Mouse (Mus musculus): ENCODE measurements at regions not wholly inside any gene's neighbourhood (a gene's known extent, or its start where the extent isn't known, plus 50 kb on each side); places are given as distances from the start of the nearest gene placed in this dataset.

DNA sequence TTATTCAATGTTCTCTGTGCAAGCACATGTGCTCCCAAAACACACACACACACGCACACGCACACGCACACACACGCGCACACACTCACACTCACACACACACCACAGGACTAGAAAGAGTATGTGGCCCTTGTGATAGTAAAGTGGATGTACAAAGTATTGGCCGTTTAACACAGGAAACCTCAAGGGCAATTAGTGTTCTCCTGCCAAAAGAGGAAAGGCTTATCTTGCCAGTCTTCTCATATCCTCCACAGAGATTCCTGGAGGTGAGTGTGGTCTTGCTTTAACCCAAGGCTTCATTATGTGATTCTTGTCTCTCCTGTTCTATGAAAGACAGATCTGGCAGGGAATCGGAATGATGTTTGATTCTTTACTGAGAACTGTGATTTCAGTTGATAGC is 2810.5 kb upstream of the Gm7489 start:
- Histone ChIP-seq H3K4me2 (replicated peaks) (no peak overlapping the region), H3K4me1 (replicated peaks; ENCODE audit: control insufficient read depth, insufficient read depth, low read length) (no peaks in the 10 kb centered on the region), H3K27ac (no peak overlapping the region), H3K4me3 (replicated peaks; ENCODE audit: low read length) (no peak overlapping the region), H3K27me3 (ENCODE audit: control insufficient read depth, insufficient read depth, low read length) (no peaks in the 10 kb centered on the region), H3K9ac (no peak overlapping the region), H3K36me3 (replicated peaks; ENCODE audit: control insufficient read depth, insufficient read depth) (no peaks in the 10 kb centered on the region), H3K9me3 (ENCODE audit: control insufficient read depth, low read length) (no peaks in the 10 kb centered on the region)
- 96% methylated on average over 7 of the region's 7 CpGs for WGBS
- no peak for DNase-seq (ENCODE audit: low spot score)
- no peak for ATAC-seq (ENCODE audit: low FRiP score)

DNA sequence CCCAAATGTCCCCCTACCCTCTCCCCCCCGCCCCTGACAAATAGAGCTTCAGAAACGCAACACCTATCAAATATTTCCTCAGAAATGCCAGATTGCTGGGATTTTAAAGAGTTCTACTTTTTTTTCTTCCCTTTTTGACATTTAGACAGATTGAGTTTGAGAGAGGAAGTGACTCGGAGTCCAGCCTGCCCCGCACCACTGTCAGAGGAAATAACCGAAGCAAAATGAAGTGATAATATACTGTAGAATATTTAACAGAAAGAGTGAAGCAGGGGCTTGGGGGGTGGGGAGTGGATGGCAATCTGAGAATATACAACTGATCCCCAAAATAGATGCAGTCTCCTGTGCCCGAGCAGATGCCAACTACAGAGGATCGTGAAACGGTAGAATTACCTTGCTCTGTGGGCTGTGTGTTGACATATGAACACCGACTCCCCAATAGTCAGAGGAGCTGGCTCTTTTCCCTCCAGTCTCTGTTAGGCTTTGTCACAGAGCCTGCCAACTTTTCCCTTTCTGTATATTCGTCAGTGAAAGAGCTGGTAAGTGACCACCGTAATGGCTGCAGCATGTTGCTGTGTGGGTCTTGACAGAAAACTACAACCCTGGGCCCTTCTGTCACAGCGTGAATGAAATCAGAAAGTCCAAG is 2800.9 kb upstream of the Gm7489 start:
- no peaks in the 10 kb centered on the region for H3K36me3 ChIP-seq (replicated peaks; ENCODE audit: control insufficient read depth, insufficient read depth)
- H3K9me3 ChIP-seq (ENCODE audit: control insufficient read depth, low read length) = no peaks in the 10 kb centered on the region
- 77% methylated on average over 12 of the region's 12 CpGs for WGBS
- H3K4me1 ChIP-seq (replicated peaks; ENCODE audit: control insufficient read depth, insufficient read depth, low read length) = no peaks in the 10 kb centered on the region
- H3K27me3 ChIP-seq (ENCODE audit: control insufficient read depth, insufficient read depth, low read length) = no peaks in the 10 kb centered on the region
- ATAC-seq (ENCODE audit: low FRiP score) (no peak), DNase-seq (ENCODE audit: low spot score) (no peak)
- no peak overlapping the region for H3K27ac ChIP-seq
- no peak overlapping the region for H3K4me3 ChIP-seq (replicated peaks; ENCODE audit: low read length)
- no peak overlapping the region for H3K9ac ChIP-seq
- H3K4me2 ChIP-seq (replicated peaks) = no peak overlapping the region

DNA sequence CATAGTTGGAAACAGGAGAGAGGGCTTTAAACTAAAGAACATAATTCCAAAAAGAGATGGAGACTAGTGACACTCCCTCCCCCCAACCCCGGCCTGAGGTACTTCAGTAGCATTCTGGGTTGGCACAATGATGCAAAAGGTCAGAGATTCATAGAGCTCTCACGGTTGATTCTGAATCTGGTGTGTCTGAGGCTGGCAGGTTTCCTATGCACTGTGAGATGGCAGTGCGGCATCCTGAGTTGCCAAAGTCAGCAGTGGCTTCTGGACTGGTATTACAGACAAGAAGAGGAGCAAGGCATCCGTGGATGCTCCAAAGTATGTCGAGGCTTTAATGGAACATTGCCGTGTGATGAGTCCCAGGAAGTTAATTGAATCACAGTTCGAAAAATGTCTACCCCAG is 2791.8 kb upstream of the Gm7489 start:
- no peak overlapping the region for H3K4me3 ChIP-seq (replicated peaks; ENCODE audit: low read length)
- no peaks in the 10 kb centered on the region for H3K9me3 ChIP-seq (ENCODE audit: control insufficient read depth, low read length)
- no peaks in the 10 kb centered on the region for H3K27me3 ChIP-seq (ENCODE audit: control insufficient read depth, insufficient read depth, low read length)
- H3K4me1 ChIP-seq (replicated peaks; ENCODE audit: control insufficient read depth, insufficient read depth, low read length) = no peaks in the 10 kb centered on the region
- H3K9ac ChIP-seq = no peak overlapping the region
- ATAC-seq (ENCODE audit: low FRiP score) (no peak), DNase-seq (ENCODE audit: low spot score) (no peak)
- no peak overlapping the region for H3K4me2 ChIP-seq (replicated peaks)
- H3K36me3 ChIP-seq (replicated peaks; ENCODE audit: control insufficient read depth, insufficient read depth) = no peaks in the 10 kb centered on the region
- 86% methylated on average over 7 of the region's 7 CpGs for WGBS
- no peak overlapping the region for H3K27ac ChIP-seq

- Histone ChIP-seq H3K9ac (peak overlapping the region; percentile 44), H3K36me3 (replicated peaks; ENCODE audit: control insufficient read depth, insufficient read depth) (no peaks in the 10 kb centered on the region), H3K9me3 (ENCODE audit: control insufficient read depth, low read length) (no peaks in the 10 kb centered on the region), H3K4me3 (replicated peaks; ENCODE audit: low read length) (peak overlapping the region; percentile 12), H3K4me2 (replicated peaks) (peak overlapping the region; percentile 46), H3K27ac (peak overlapping the region; percentile 22; the same call in 1 of the 2 replicates), H3K27me3 (ENCODE audit: control insufficient read depth, insufficient read depth, low read length) (no peaks in the 10 kb centered on the region), H3K4me1 (replicated peaks; ENCODE audit: control insufficient read depth, insufficient read depth, low read length) (peaks cover 10% of the 10 kb centered on the region; the same call in 1 of the 2 replicates)
- DNase-seq (ENCODE audit: low spot score) (no peak), ATAC-seq (ENCODE audit: low FRiP score) (no peak)
- WGBS = 62% methylated on average over 7 of the region's 7 CpGs
Measured at GRCm38 (mm10) chr15:51103948-51104347, 2780.8 kb upstream of the Gm7489 start.

DNA sequence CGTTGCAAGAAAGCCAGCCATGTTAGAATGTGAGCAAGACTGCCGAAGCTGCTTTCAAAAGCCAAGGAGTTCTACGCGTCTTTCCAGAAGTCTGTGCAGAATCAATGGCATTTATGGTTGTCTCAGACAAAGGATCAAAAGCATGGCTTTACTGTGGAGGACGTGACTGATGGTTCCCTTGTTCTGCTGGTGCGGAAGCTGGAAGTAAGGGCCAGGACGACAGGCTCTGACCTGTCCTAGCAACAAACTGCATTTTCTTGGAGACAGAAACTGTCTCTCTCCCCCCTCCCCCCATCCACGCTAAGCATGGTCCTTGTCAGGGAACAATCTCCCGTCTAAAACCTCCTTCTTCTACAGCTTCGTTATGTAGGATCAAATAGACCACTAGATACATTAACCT is 2780.3 kb upstream of the Gm7489 start:
- peak overlapping the region; percentile 22; the same call in 1 of the 2 replicates for H3K27ac ChIP-seq
- ATAC-seq (ENCODE audit: low FRiP score) (peak; percentile 55; the same call in 1 of the 2 replicates), DNase-seq (ENCODE audit: low spot score) (peak; percentile 57)
- peak overlapping the region; percentile 46 for H3K4me2 ChIP-seq (replicated peaks)
- no peaks in the 10 kb centered on the region for H3K36me3 ChIP-seq (replicated peaks; ENCODE audit: control insufficient read depth, insufficient read depth)
- no peaks in the 10 kb centered on the region for H3K27me3 ChIP-seq (ENCODE audit: control insufficient read depth, insufficient read depth, low read length)
- peaks cover 10% of the 10 kb centered on the region; the same call in 1 of the 2 replicates for H3K4me1 ChIP-seq (replicated peaks; ENCODE audit: control insufficient read depth, insufficient read depth, low read length)
- WGBS = 12% methylated on average over 10 of the region's 10 CpGs
- peak overlapping the region; percentile 12 for H3K4me3 ChIP-seq (replicated peaks; ENCODE audit: low read length)
- H3K9me3 ChIP-seq (ENCODE audit: control insufficient read depth, low read length) = no peaks in the 10 kb centered on the region
- peak overlapping the region; percentile 44 for H3K9ac ChIP-seq

DNA sequence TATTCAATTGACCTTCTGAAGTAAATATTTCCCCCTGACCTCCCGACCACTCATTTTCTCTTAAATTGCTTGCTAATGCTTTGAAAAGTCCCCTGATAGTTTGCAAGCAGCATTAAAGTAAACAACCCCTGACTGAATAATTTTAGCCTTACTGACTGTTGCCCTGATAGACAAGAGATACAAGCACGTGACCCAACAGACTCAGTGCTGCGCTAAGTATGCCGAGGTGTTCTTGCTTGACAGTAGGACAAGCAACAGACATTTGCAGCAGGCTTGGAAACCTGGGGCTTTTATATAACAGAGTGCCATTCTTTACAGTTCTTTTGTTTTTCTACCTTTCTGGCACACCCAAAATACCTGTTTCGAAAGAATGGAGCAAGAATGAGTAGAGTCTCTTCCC is 2779.9 kb upstream of the Gm7489 start:
- Histone ChIP-seq H3K4me1 (replicated peaks; ENCODE audit: control insufficient read depth, insufficient read depth, low read length) (peaks cover 10% of the 10 kb centered on the region; the same call in 1 of the 2 replicates), H3K9ac (peak overlapping the region; percentile 44), H3K4me2 (replicated peaks) (peak overlapping the region; percentile 46), H3K4me3 (replicated peaks; ENCODE audit: low read length) (peak overlapping the region; percentile 12; the same call in 1 of the 2 replicates), H3K27me3 (ENCODE audit: control insufficient read depth, insufficient read depth, low read length) (no peaks in the 10 kb centered on the region), H3K9me3 (ENCODE audit: control insufficient read depth, low read length) (no peaks in the 10 kb centered on the region), H3K36me3 (replicated peaks; ENCODE audit: control insufficient read depth, insufficient read depth) (no peaks in the 10 kb centered on the region), H3K27ac (no peak overlapping the region)
- peak; percentile 62; the same call in 1 of the 2 replicates for ATAC-seq (ENCODE audit: low FRiP score)
- no peak for DNase-seq (ENCODE audit: low spot score)
- 63% methylated on average over 5 of the region's 5 CpGs for WGBS

DNA sequence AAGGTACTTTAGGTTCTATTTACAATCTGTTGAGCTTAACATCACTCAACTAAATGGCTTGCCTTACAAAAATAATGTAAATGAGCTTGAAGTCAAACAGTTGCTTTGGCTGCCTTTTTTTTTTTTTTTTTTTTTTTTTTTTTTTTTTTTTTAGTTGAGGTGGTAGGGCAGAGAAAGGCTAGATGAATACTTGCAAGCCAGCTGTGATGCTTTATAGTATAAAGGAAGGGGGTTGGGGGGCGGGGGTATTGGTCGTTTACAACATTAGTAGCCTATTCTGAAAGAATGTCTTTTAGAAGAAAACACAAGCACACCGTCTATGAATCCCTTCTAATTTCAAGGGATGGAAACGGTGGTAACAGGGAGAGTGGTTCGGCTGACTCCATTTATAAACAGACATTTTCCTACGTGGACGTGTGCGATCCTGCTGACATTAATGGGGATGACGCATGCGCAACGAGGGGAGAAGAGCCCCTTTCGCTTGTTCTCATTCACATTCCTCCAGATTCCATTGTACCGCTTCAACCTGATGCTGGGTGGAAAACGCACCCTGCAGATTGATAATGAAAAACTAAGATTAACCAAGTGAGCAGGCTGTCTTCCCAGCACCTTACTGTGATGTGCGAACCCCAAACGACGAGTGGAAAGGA is 2779.2 kb upstream of the Gm7489 start:
- no peaks in the 10 kb centered on the region for H3K9me3 ChIP-seq (ENCODE audit: control insufficient read depth, low read length)
- H3K4me2 ChIP-seq (replicated peaks) = peak overlapping the region; percentile 40
- peak overlapping the region; percentile 15; the same call in 1 of the 2 replicates for H3K4me3 ChIP-seq (replicated peaks; ENCODE audit: low read length)
- DNase-seq (ENCODE audit: low spot score) = peak; percentile 57
- no peaks in the 10 kb centered on the region for H3K36me3 ChIP-seq (replicated peaks; ENCODE audit: control insufficient read depth, insufficient read depth)
- H3K27me3 ChIP-seq (ENCODE audit: control insufficient read depth, insufficient read depth, low read length) = no peaks in the 10 kb centered on the region
- peaks cover 10% of the 10 kb centered on the region; the same call in 1 of the 2 replicates for H3K4me1 ChIP-seq (replicated peaks; ENCODE audit: control insufficient read depth, insufficient read depth, low read length)
- peak; percentile 67; the same call in 1 of the 2 replicates for ATAC-seq (ENCODE audit: low FRiP score)
- H3K9ac ChIP-seq = no peak overlapping the region
- peak overlapping the region; percentile 69 for H3K27ac ChIP-seq
- WGBS = 42% methylated on average over 17 of the region's 17 CpGs

DNA sequence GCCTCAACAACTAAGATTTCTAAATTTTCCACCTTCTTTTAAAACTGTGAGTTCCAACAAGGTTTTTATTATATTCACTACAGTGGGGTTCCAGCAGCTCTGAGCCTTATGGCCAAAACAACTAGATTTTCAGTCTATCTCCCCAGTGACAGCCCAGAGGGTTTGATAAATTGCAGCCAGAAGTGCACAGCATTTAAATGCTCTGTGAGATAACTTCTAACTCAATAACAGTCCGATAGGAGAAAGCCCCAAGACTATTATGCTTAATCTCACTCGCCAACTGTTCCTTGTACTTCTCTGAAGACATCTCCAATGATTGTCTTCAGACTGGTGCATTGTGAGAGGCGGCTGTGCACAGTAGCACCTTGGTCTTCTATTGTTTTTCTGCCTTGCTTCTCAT is 2774.5 kb upstream of the Gm7489 start:
- no peak overlapping the region for H3K4me2 ChIP-seq (replicated peaks)
- H3K4me1 ChIP-seq (replicated peaks; ENCODE audit: control insufficient read depth, insufficient read depth, low read length) = no peaks in the 10 kb centered on the region
- no peak overlapping the region for H3K9ac ChIP-seq
- no peak overlapping the region for H3K27ac ChIP-seq
- 64% methylated on average over 3 of the region's 3 CpGs for WGBS
- H3K4me3 ChIP-seq (replicated peaks; ENCODE audit: low read length) = no peak overlapping the region
- no peak for DNase-seq (ENCODE audit: low spot score)
- H3K9me3 ChIP-seq (ENCODE audit: control insufficient read depth, low read length) = no peaks in the 10 kb centered on the region
- ATAC-seq (ENCODE audit: low FRiP score) = no peak
- H3K36me3 ChIP-seq (replicated peaks; ENCODE audit: control insufficient read depth, insufficient read depth) = no peaks in the 10 kb centered on the region
- no peaks in the 10 kb centered on the region for H3K27me3 ChIP-seq (ENCODE audit: control insufficient read depth, insufficient read depth, low read length)

DNA sequence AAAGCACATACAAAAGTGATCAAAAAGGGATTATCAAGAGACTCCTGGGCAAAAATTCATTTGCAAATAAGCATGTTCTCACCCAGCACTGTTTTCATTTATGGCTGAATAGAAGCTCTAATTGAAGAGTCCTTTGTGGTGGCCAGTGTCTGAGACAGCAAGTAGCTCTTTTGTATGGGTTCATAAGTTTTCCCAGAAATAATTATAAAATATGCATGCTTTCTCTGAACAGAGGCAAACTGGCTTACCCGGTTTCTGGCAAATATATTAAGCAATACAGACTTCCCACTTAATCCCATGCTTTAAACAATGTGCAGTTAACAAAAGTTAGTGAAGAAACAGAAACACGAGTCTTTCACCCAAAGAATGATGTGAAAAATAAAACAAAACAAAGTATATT is 2758.8 kb upstream of the Gm7489 start:
- H3K36me3 ChIP-seq (replicated peaks; ENCODE audit: control insufficient read depth, insufficient read depth) = no peaks in the 10 kb centered on the region
- H3K27ac ChIP-seq = no peak overlapping the region
- no peak overlapping the region for H3K9ac ChIP-seq
- 72% methylated on average over 2 of the region's 2 CpGs for WGBS
- ATAC-seq (ENCODE audit: low FRiP score) = no peak
- no peak overlapping the region for H3K4me2 ChIP-seq (replicated peaks)
- H3K4me3 ChIP-seq (replicated peaks; ENCODE audit: low read length) = no peak overlapping the region
- H3K27me3 ChIP-seq (ENCODE audit: control insufficient read depth, insufficient read depth, low read length) = no peaks in the 10 kb centered on the region
- H3K4me1 ChIP-seq (replicated peaks; ENCODE audit: control insufficient read depth, insufficient read depth, low read length) = no peaks in the 10 kb centered on the region
- DNase-seq (ENCODE audit: low spot score) = no peak
- H3K9me3 ChIP-seq (ENCODE audit: control insufficient read depth, low read length) = no peaks in the 10 kb centered on the region

Data from hindbrain, embryonic 14.5 days (tissue).